In the genomic region with DNA sequence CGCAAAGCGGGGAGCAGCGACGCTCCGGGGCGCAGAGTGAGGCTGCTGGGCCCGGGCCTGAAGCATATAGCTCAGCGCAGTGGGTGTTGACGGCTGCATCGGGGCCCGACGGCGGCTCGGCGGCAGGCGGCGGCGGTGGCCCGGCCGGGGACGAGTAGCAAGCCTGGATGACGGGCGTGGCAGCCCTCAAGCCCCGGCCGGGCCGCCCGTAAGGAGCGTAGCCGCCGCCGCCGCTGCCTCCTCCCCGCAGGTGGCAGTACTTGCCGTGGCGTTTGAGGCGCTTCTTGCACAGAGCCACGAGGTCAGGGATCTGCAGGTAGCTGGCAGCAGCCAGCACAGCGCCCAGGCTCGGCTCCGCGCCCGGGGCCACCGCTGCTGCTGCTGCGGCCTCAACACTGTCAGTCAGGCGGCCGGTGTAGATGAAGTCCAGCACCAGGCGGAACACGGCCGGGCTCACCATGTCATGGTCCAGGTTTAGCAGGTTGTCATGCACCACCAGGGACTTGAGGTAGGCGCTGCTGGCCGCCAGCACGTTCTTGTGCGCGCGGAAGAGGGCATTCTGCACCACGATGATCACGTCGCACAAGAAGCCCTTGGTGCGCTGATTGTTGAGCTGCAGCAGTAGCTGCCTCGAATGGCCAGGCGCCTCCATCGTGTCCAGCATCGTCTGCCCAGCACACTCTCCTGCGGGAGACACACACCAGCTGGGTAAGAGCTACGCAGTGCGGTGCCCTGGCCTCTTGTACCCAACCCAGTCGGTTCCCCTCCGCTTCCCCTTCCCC, we compare ENCODE assay signal across 9 mouse cellular contexts. TPM values are rescaled to one million over a fixed set of nuclear protein-coding genes. Genes with fewer than 3 reads are reported as not detected.
DNase-seq lines count a peak whose midpoint lies in the region; ATAC-seq lines count a peak whose summit lies in the region.
"Had no signal": no experiment of that assay in that cellular context is flagged by ENCODE, and none has a peak within 500 bp of the region (broad histone marks: within the 10 kb centered on the region; RNA-seq: fewer than 3 reads in every experiment).

No protein-coding gene starts in this region.

- H3K4me3 ChIP-seq in hindbrain, embryonic 15.5 days, result peak overlapping the region; percentile 45
- peak overlapping the region; percentile 60 for H3K4me3 ChIP-seq in liver, embryonic 16.5 days (ENCODE audit: low read depth, low read length)
- H3K4me3 ChIP-seq: erythroblast, embryonic 14.5 days had no signal

- peak overlapping the region; percentile 23; the same call in 1 of the 2 replicates for H3K9ac ChIP-seq in hindbrain, embryonic 15.5 days
- H3K9ac ChIP-seq in liver, embryonic 16.5 days (ENCODE audit: low read depth, low read length), result 0 out of 2 replicates have a peak overlapping the region, but pooled peaks have one; percentile 12

- peaks cover 69% of the 10 kb centered on the region for H3K27me3 ChIP-seq in hindbrain, embryonic 15.5 days
- peaks cover 78% of the 10 kb centered on the region for H3K27me3 ChIP-seq in liver, embryonic 16.5 days (ENCODE audit: control insufficient read depth, insufficient read depth, low read depth, low read length)

- ATAC-seq in CD4-positive, CD25-positive, alpha-beta regulatory T cell, adult 4 months, result no peak
- ATAC-seq in hindbrain, embryonic 15.5 days (ENCODE audit: low FRiP score, low read depth), result no peak
- no peak for ATAC-seq in liver, embryonic 16.5 days (ENCODE audit: low read depth)

- 4% methylated on average over 68 of the region's 68 CpGs for WGBS in hindbrain, embryonic 15.5 days
- WGBS in liver, embryonic 16.5 days (ENCODE audit: insufficient replicate concordance), result 3% methylated on average over 63 of the region's 68 CpGs

- no peaks in the 10 kb centered on the region for H3K9me3 ChIP-seq in hindbrain, embryonic 15.5 days
- no peaks in the 10 kb centered on the region for H3K9me3 ChIP-seq in liver, embryonic 16.5 days (replicated peaks; ENCODE audit: control insufficient read depth, low read length)

- 0 out of 2 replicates have a peak overlapping the region, but pooled peaks have one; percentile 1 for H3K27ac ChIP-seq in hindbrain, embryonic 15.5 days (replicated peaks)
- H3K27ac ChIP-seq in liver, embryonic 16.5 days (ENCODE audit: low read length), result no peak overlapping the region

- peaks cover 7% of the 10 kb centered on the region; the same call in 1 of the 2 replicates for H3K36me3 ChIP-seq in hindbrain, embryonic 15.5 days
- no peaks in the 10 kb centered on the region for H3K36me3 ChIP-seq in liver, embryonic 16.5 days (ENCODE audit: control insufficient read depth, insufficient read depth)

- H3K4me2 ChIP-seq in hindbrain, embryonic 15.5 days, result peak overlapping the region; percentile 98
- peak overlapping the region; percentile 49 for H3K4me2 ChIP-seq in liver, embryonic 16.5 days (ENCODE audit: low read depth, low read length)

- peak; percentile 75 for DNase-seq in CD4-positive, CD25-positive, alpha-beta regulatory T cell, adult 2 months (ENCODE audit: low read depth, low spot score)
- DNase-seq in urinary bladder, adult 2 months (ENCODE audit: low spot score), result peak; percentile 40
- no peak for DNase-seq in urinary bladder, postnatal 14 days (ENCODE audit: low spot score)
- peak; percentile 39 to 77 for DNase-seq in spleen, postnatal 4 days (ENCODE audit: low spot score in 2 of 2)
- DNase-seq in right cerebral cortex, postnatal 25 days, result no peak

- H3K4me1 ChIP-seq in hindbrain, embryonic 15.5 days (replicated peaks), result peaks cover 68% of the 10 kb centered on the region
- H3K4me1 ChIP-seq in liver, embryonic 16.5 days (ENCODE audit: control insufficient read depth, low read depth, low read length), result peaks cover 43% of the 10 kb centered on the region

RNA-seq across cellular contexts. Expression of a gene that starts 2.3 kb away (rescaled TPM):
- polyA plus RNA-seq in CD4-positive, CD25-positive, alpha-beta regulatory T cell, adult 4 months (2017; shearing (Covaris generic)), result under 1 TPM in 1 of 2 experiments, not detected in 1; 0.36 TPM
- polyA plus RNA-seq in urinary bladder, adult 2 months (2012; rRNA removed), result 16.9 and 20.7 TPM in 2 replicates
- 4.2 and 4.8 TPM in 2 replicates for polyA plus RNA-seq in hindbrain, embryonic 15.5 days (2015; fragmentation: Nextera tagmentation; extraction: Ambion mirVana)
- 0.44 and 1.0 TPM in 2 replicates for polyA plus RNA-seq in liver, embryonic 16.5 days (2015; fragmentation: Nextera tagmentation; extraction: Ambion mirVana)

RNA-seq across cellular contexts. Expression of a gene that starts 11.6 kb away (rescaled TPM):
- polyA plus RNA-seq in CD4-positive, CD25-positive, alpha-beta regulatory T cell, adult 4 months (2017; shearing (Covaris generic)), result 10 to 100 TPM; 19.2 to 29.4 TPM
- 16.0 and 19.9 TPM in 2 replicates for polyA plus RNA-seq in urinary bladder, adult 2 months (2012; rRNA removed)
- polyA plus RNA-seq in hindbrain, embryonic 15.5 days (2015; fragmentation: Nextera tagmentation; extraction: Ambion mirVana), result 14.3 and 14.8 TPM in 2 replicates
- polyA plus RNA-seq in liver, embryonic 16.5 days (2015; fragmentation: Nextera tagmentation; extraction: Ambion mirVana), result 8.7 and 9.6 TPM in 2 replicates

RNA-seq across cellular contexts. Expression of a gene that starts 24.0 kb away (rescaled TPM):
- 10 to 100 TPM; 11.0 to 20.6 TPM for polyA plus RNA-seq in CD4-positive, CD25-positive, alpha-beta regulatory T cell, adult 4 months (2017; shearing (Covaris generic))
- polyA plus RNA-seq in urinary bladder, adult 2 months (2012; rRNA removed), result 20.1 and 26.6 TPM in 2 replicates
- 14.0 and 15.9 TPM in 2 replicates for polyA plus RNA-seq in hindbrain, embryonic 15.5 days (2015; fragmentation: Nextera tagmentation; extraction: Ambion mirVana)
- 9.1 and 10.6 TPM in 2 replicates for polyA plus RNA-seq in liver, embryonic 16.5 days (2015; fragmentation: Nextera tagmentation; extraction: Ambion mirVana)

RNA-seq across cellular contexts. Expression of a gene that starts 26.5 kb away (rescaled TPM):
- polyA plus RNA-seq in CD4-positive, CD25-positive, alpha-beta regulatory T cell, adult 4 months (2017; shearing (Covaris generic)), result 1 to 10 TPM; 1.5 to 1.8 TPM
- polyA plus RNA-seq in urinary bladder, adult 2 months (2012; rRNA removed), result 23.3 and 34.8 TPM in 2 replicates
- polyA plus RNA-seq in hindbrain, embryonic 15.5 days (2015; fragmentation: Nextera tagmentation; extraction: Ambion mirVana), result 11.7 and 12.6 TPM in 2 replicates
- 0.44 and 0.48 TPM in 2 replicates for polyA plus RNA-seq in liver, embryonic 16.5 days (2015; fragmentation: Nextera tagmentation; extraction: Ambion mirVana)
- polyA plus RNA-seq: erythroblast, embryonic 14.5 days had no signal

Comparison
In these comparisons a context has a peak if more than half of its experiments do, and no peak if none do; other contexts are left out.
1. DNase-seq: peak in CD4-positive, CD25-positive, alpha-beta regulatory T cell, adult 2 months (single experiment), urinary bladder, adult 2 months (single experiment) and spleen, postnatal 4 days (2 of 2); none in urinary bladder, postnatal 14 days (single experiment) and right cerebral cortex, postnatal 25 days (single experiment).